Mouse (Mus musculus): Measurements from ENCODE around the gene Vat1. TPM values are rescaled to one million over a fixed set of nuclear protein-coding genes. Genes with fewer than 3 reads are reported as not detected.
"Not testable (repeated sequence)": the region's sequence is repeated elsewhere in the genome, so short reads cannot be mapped to it uniquely, and the experiment has no call there.

Gene Vat1
- polyA plus RNA-seq, 1 experiment from 2014 or later, result 17.2 TPM

GRCm38 (mm10) chr11:101462583-101463440 is 3.2 kb downstream of the Vat1 start:
- Histone ChIP-seq H3K36me3 (peaks cover 7% of the 10 kb centered on the region; the same call in 1 of the 2 replicates), H3K4me1 (peaks cover 82% of the 10 kb centered on the region), H3K4me3 (peak overlapping the region; percentile 2; the same call in 1 of the 2 replicates), H3K27me3 (ENCODE audit: low read depth, poor library complexity, severe bottlenecking) (peaks cover 10% of the 10 kb centered on the region), H3K27ac (0 out of 2 replicates have a peak overlapping the region, but pooled peaks have one; percentile 5), H3K9me3 (replicated peaks) (no peaks in the 10 kb centered on the region)
- WGBS, result 46% methylated on average over 13 of the region's 13 CpGs
- no peak for DNase-seq (ENCODE audit: low spot score)

- Histone ChIP-seq H3K4me1 (peaks cover 79% of the 10 kb centered on the region), H3K27ac (0 out of 2 replicates have a peak overlapping the region, but pooled peaks have one; percentile 5), H3K4me3 (peak overlapping the region; percentile 2; the same call in 1 of the 2 replicates), H3K27me3 (ENCODE audit: low read depth, poor library complexity, severe bottlenecking) (peaks cover 8% of the 10 kb centered on the region), H3K9me3 (replicated peaks) (no peaks in the 10 kb centered on the region), H3K36me3 (peaks cover 7% of the 10 kb centered on the region; the same call in 1 of the 2 replicates)
- no peak for DNase-seq (ENCODE audit: low spot score)
- WGBS, result 93% methylated on average over 14 of the region's 14 CpGs
Measured at GRCm38 (mm10) chr11:101462141-101462540, 3.9 kb downstream of the Vat1 start.

GRCm38 (mm10) chr11:101460321-101460720 is 5.7 kb downstream of the Vat1 start:
- Histone ChIP-seq H3K4me3 (no peak overlapping the region), H3K36me3 (peaks cover 7% of the 10 kb centered on the region; the same call in 1 of the 2 replicates), H3K9me3 (replicated peaks) (no peaks in the 10 kb centered on the region), H3K27ac (0 out of 2 replicates have a peak overlapping the region, but pooled peaks have one; percentile 27), H3K4me1 (peaks cover 65% of the 10 kb centered on the region), H3K27me3 (ENCODE audit: low read depth, poor library complexity, severe bottlenecking) (no peaks in the 10 kb centered on the region)
- DNase-seq (ENCODE audit: low spot score), result no peak
- 86% methylated on average over 15 of the region's 15 CpGs for WGBS

GRCm38 (mm10) chr11:101459716-101460115 is 6.3 kb downstream of the Vat1 start:
- no peak overlapping the region for H3K4me3 ChIP-seq
- no peaks in the 10 kb centered on the region for H3K27me3 ChIP-seq (ENCODE audit: low read depth, poor library complexity, severe bottlenecking)
- DNase-seq (ENCODE audit: low spot score), result no peak
- H3K36me3 ChIP-seq, result peaks cover 7% of the 10 kb centered on the region; the same call in 1 of the 2 replicates
- H3K27ac ChIP-seq, result peak overlapping the region; percentile 27
- 26% methylated on average over 6 of the region's 6 CpGs for WGBS
- peaks cover 60% of the 10 kb centered on the region for H3K4me1 ChIP-seq
- no peaks in the 10 kb centered on the region for H3K9me3 ChIP-seq (replicated peaks)

- no peak for DNase-seq (ENCODE audit: low spot score)
- Histone ChIP-seq H3K27ac (no peak overlapping the region), H3K4me1 (peaks cover 46% of the 10 kb centered on the region), H3K27me3 (ENCODE audit: low read depth, poor library complexity, severe bottlenecking) (no peaks in the 10 kb centered on the region), H3K9me3 (replicated peaks) (no peaks in the 10 kb centered on the region), H3K36me3 (peaks cover 7% of the 10 kb centered on the region; the same call in 1 of the 2 replicates), H3K4me3 (no peak overlapping the region)
- 84% methylated on average over 12 of the region's 12 CpGs for WGBS
Measured at GRCm38 (mm10) chr11:101458217-101458616, 7.8 kb downstream of the Vat1 start.

- H3K4me1 ChIP-seq, result peaks cover 40% of the 10 kb centered on the region
- DNase-seq (ENCODE audit: low spot score), result no peak
- H3K4me3 ChIP-seq, result no peak overlapping the region
- no peaks in the 10 kb centered on the region for H3K9me3 ChIP-seq (replicated peaks)
- H3K27ac ChIP-seq, result no peak overlapping the region
- H3K27me3 ChIP-seq (ENCODE audit: low read depth, poor library complexity, severe bottlenecking), result no peaks in the 10 kb centered on the region
- 90% methylated on average over 9 of the region's 9 CpGs for WGBS
- peaks cover 7% of the 10 kb centered on the region; the same call in 1 of the 2 replicates for H3K36me3 ChIP-seq
Measured at GRCm38 (mm10) chr11:101457631-101458030, 8.4 kb downstream of the Vat1 start.

GRCm38 (mm10) chr11:101455627-101456026 is 10.4 kb downstream of the Vat1 start:
- 88% methylated on average over 7 of the region's 7 CpGs for WGBS
- Histone ChIP-seq H3K4me3 (no peak overlapping the region), H3K36me3 (peaks cover 4% of the 10 kb centered on the region; the same call in 1 of the 2 replicates), H3K4me1 (peaks cover 31% of the 10 kb centered on the region), H3K9me3 (replicated peaks) (no peaks in the 10 kb centered on the region), H3K27ac (no peak overlapping the region), H3K27me3 (ENCODE audit: low read depth, poor library complexity, severe bottlenecking) (no peaks in the 10 kb centered on the region)
- DNase-seq (ENCODE audit: low spot score), result no peak

- H3K4me1 ChIP-seq, result peaks cover 23% of the 10 kb centered on the region
- no peaks in the 10 kb centered on the region for H3K9me3 ChIP-seq (replicated peaks)
- no peaks in the 10 kb centered on the region for H3K27me3 ChIP-seq (ENCODE audit: low read depth, poor library complexity, severe bottlenecking)
- H3K36me3 ChIP-seq, result no peaks in the 10 kb centered on the region
- WGBS, result 78% methylated on average over 6 of the region's 6 CpGs
- H3K27ac ChIP-seq, result no peak overlapping the region
- DNase-seq (ENCODE audit: low spot score), result no peak
- no peak overlapping the region for H3K4me3 ChIP-seq
Measured at GRCm38 (mm10) chr11:101454702-101455101, 11.3 kb downstream of the Vat1 start.

GRCm38 (mm10) chr11:101452093-101452774 is 13.8 kb downstream of the Vat1 start:
- no peak overlapping the region for H3K4me3 ChIP-seq
- H3K27me3 ChIP-seq (ENCODE audit: low read depth, poor library complexity, severe bottlenecking), result no peaks in the 10 kb centered on the region
- no peak overlapping the region for H3K27ac ChIP-seq
- no peak for DNase-seq (ENCODE audit: low spot score)
- H3K4me1 ChIP-seq, result peaks cover 7% of the 10 kb centered on the region
- 78% methylated on average over 10 of the region's 10 CpGs for WGBS
- no peaks in the 10 kb centered on the region for H3K9me3 ChIP-seq (replicated peaks)
- no peaks in the 10 kb centered on the region for H3K36me3 ChIP-seq

GRCm38 (mm10) chr11:101451536-101451935 is 14.5 kb downstream of the Vat1 start:
- WGBS, result 93% methylated on average over 10 of the region's 10 CpGs
- no peak for DNase-seq (ENCODE audit: low spot score)
- Histone ChIP-seq H3K9me3 (replicated peaks) (no peaks in the 10 kb centered on the region), H3K4me3 (no peak overlapping the region), H3K27ac (no peak overlapping the region), H3K36me3 (peaks cover 4% of the 10 kb centered on the region), H3K4me1 (peaks cover 7% of the 10 kb centered on the region), H3K27me3 (ENCODE audit: low read depth, poor library complexity, severe bottlenecking) (no peaks in the 10 kb centered on the region)

- 85% methylated on average over 3 of the region's 3 CpGs for whole genome bisulfite sequencing
- Histone ChIP-seq H3K27ac (no peak overlapping the region), H3K4me3 (no peak overlapping the region), H3K27me3 (ENCODE audit: low read depth, poor library complexity, severe bottlenecking) (no peaks in the 10 kb centered on the region), H3K36me3 (peaks cover 13% of the 10 kb centered on the region), H3K4me1 (peaks cover 7% of the 10 kb centered on the region), H3K9me3 (replicated peaks) (no peaks in the 10 kb centered on the region)
- DNase-seq (ENCODE audit: low spot score), result no peak
Measured at GRCm38 (mm10) chr11:101450394-101450793, 15.6 kb downstream of the Vat1 start.

- not testable (repeated sequence) for H3K4me1 ChIP-seq; H3K27me3 ChIP-seq (ENCODE audit: low read depth, poor library complexity, severe bottlenecking); H3K4me3 ChIP-seq; DNase-seq (ENCODE audit: low spot score); H3K9me3 ChIP-seq (replicated peaks); H3K27ac ChIP-seq
- 90% methylated on average over 4 of the region's 4 CpGs for WGBS
- peaks cover 21% of the 10 kb centered on the region for H3K36me3 ChIP-seq
Measured at GRCm38 (mm10) chr11:101449596-101449995, 16.4 kb downstream of the Vat1 start.

GRCm38 (mm10) chr11:101448899-101449298 is 17.1 kb downstream of the Vat1 start:
- H3K9me3 ChIP-seq (replicated peaks), result no peaks in the 10 kb centered on the region
- H3K4me1 ChIP-seq, result peaks cover 15% of the 10 kb centered on the region
- no peak for DNase-seq (ENCODE audit: low spot score)
- 84% methylated on average over 4 of the region's 4 CpGs for whole genome bisulfite sequencing
- peaks cover 28% of the 10 kb centered on the region for H3K36me3 ChIP-seq
- H3K27ac ChIP-seq, result no peak overlapping the region
- no peaks in the 10 kb centered on the region for H3K27me3 ChIP-seq (ENCODE audit: low read depth, poor library complexity, severe bottlenecking)
- H3K4me3 ChIP-seq, result no peak overlapping the region; the same call in 1 of the 2 replicates

Data from limb, embryonic 10.5 days (tissue).